Mouse (Mus musculus) left cerebral cortex, adult 11 months (tissue): Measurements from ENCODE around the gene Grxcr1.

Experiments used
- DNase-seq: peaks from one replicate; pipeline ENCODE4 v3.0.0; 2022; ENCODE audit warnings: low spot score

Gene Grxcr1

DNA sequence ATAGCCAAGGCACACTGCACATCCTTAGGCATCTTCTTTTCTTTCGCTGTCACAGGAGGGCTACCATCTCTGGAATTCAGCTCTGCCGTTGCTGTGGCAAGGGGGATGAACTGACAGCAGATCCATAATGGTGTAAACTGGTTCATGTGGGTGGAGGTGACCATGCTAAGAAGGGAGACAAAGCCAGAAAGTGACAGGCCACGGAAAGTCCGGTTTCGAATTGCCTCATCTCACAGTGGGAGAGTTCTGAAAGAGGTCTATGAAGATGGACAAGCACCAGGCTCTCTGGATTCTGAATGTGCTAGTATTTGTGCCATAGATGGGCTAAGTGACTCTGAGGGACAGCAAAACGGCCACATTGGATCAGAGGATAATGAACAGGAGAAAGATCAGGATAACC lies at the start of gene Grxcr1:
TSS of gene Grxcr1 (plus strand) at position 92 of the 400 bp plus-strand sequence.
- no peak for DNase-seq

- no peak for DNase-seq
Measured at GRCm38 (mm10) chr5:67981946-67982526, 49.6 kb upstream of the Grxcr1 start.

DNA sequence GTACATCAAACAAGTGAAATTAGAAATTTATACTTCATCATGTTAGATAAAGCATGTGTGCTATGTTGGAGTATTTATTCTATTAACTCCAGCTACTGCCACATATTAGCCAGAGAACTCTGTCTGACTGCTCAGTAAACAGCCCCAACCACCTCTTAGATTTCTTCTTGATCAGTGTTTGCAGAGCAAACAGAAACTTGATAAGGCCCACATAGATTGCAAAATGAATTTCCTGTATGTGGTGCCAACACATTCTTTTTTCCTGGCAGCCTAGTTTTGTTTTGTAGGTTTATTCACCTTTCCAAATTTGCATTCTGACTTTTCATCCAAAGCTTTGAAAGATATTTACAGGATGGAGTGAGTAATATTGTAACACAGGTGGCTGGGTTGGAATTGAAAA lies 41.2 kb upstream of the Grxcr1 start:
- DNase-seq, result no peak

GRCm38 (mm10) chr5:68002611-68003010 lies 29.0 kb upstream of the Grxcr1 start:
- DNase-seq, result no peak

DNA sequence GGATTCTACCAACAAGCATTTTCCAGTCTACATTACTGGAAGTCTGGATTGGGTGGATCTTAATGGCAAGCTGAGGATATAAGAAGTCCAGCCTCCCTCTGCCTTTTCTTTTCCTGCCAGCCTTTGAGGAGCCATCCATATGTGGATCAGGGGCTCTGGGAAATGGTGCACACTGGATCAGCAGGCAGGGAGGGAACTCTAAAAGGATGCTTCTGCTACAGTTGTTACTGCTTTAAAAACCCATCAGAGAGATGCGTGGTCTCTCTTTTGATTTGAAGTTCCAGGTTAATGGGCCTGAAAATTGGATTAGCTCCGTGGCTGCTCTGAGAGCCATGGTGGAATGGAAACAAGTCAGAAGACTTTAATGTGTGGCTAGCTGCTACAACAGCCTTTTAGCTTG lies 27.7 kb upstream of the Grxcr1 start:
- no peak for DNase-seq

GRCm38 (mm10) chr5:68004419-68004818 lies 27.2 kb upstream of the Grxcr1 start:
- no peak for DNase-seq

GRCm38 (mm10) chr5:68007074-68007473 lies 24.6 kb upstream of the Grxcr1 start:
- DNase-seq, result no peak

DNA sequence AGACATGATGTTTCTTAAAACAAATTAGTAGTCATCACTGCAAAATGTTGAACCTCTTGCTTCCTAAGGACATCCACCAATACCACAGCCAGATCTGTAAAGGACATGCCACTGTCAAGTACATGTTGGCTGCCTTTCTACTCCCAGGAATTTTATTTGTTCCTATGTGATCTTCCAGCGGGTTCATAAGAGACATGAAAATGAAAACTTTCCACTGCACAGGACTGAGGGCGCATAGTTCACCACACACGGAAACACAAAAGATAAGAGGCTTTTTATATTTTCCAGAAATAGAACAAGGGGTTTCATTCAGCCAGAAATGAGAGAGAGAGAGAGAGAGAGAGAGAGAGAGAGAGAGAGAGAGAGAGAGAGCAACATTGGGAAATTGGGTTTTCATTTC lies 20.1 kb upstream of the Grxcr1 start:
- no peak for DNase-seq

DNA sequence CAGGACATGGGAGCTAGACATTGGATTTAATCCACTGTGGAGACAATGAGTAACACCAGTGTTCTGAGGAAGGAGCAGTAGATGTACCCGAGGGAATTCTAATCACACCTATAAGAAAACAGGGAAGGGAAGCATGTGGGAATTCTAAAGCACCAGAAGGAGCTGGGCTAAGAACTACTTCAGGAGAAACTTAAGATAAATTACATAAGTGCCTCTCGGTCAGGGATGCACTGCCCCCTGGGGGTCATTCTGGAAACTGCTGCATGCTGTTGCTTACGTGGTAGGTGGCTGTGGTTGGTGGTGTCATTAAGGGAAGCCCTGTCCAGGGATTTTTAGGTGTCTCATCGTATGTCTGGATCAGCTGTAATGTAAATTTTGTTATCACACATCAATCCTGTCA lies 19.0 kb upstream of the Grxcr1 start:
- DNase-seq, result peak; percentile 83

- DNase-seq, result no peak
Measured at GRCm38 (mm10) chr5:68020870-68021269, 10.8 kb upstream of the Grxcr1 start.

- no peak for DNase-seq
Measured at GRCm38 (mm10) chr5:68026658-68027422, 4.8 kb upstream of the Grxcr1 start.

- no peak for DNase-seq
Measured at GRCm38 (mm10) chr5:68027474-68027873, 4.2 kb upstream of the Grxcr1 start.

GRCm38 (mm10) chr5:68033345-68033744 lies 1.7 kb downstream of the Grxcr1 start:
- no peak for DNase-seq

- DNase-seq, result no peak
Measured at GRCm38 (mm10) chr5:68039077-68039476, 7.4 kb downstream of the Grxcr1 start.

DNA sequence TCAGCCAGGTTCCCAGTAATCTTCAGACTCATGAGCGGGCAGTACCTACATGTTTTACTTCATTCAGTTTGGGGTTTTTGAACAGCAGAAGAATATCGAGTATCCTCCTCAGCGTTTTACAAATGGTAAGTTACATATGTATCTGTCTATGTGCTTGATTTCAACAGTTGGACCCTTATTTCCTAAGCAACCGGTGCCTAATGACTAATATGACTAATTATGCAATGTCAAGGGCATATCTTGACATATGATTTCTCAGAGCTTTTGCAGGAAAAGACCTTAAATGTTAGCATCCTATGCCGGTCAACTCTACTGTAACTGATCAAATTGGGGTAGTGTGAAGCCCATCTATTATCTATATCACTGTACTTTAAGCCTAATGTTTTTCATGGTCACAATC lies 11.7 kb downstream of the Grxcr1 start:
- DNase-seq, result no peak

DNA sequence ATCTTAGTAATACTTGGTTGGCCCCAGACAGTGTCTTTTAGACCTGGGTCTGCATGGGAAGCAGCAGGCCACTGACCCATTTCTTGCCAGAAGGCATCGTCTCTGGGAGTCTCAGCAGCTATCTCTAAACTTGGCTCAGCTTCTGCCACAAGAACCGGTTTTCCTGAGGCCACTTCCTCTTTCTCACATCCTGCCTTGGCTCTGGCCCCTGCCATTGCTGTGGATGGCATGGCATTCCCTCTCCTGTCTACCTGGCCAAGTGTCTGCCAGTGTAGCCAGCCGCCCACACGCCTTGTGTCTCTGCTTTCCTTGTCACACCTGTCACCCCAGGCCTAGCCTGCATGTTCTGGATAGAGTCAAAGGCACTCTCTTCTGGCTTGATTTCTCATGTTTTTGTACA lies 17.1 kb downstream of the Grxcr1 start:
- no peak for DNase-seq

DNA sequence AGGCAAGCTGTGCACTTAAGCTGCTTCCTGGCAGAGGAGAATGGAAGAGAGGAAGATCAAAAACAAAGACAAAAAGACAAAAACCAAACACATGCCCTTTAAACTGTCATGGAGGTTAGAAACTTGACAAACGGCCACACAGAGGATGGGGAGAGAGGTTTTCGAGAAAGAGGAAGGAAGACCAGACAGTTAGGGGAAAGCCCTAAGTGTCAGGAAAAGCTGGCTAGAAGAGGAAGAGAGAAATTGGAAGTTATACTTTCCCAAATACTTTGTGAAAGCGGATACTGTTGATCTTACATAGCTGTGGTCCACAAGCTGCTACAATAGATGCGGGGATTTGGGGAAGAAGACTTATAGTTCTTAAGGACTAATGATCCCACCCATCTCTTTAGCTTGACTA lies 17.9 kb downstream of the Grxcr1 start:
- no peak for DNase-seq

- no peak for DNase-seq
Measured at GRCm38 (mm10) chr5:68051101-68051500, 19.5 kb downstream of the Grxcr1 start.

DNA sequence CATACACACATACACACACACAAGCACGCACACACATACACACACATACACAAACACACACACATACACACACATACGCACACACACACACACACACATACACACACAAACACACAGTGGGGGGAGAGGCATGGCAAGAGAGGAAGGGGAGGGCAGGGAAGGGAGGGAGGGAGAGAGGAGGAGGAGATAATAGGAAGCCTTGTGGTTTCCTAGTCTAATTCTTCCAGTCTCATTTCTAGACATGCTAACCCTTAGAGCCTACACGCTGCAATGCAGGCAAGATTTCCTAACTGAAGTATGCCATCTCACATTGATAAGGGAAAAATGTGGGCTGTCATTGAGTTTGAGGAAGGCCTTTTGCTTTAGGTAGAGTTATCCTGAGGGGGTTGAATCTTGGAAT lies 25.9 kb downstream of the Grxcr1 start:
- DNase-seq, result no peak

DNA sequence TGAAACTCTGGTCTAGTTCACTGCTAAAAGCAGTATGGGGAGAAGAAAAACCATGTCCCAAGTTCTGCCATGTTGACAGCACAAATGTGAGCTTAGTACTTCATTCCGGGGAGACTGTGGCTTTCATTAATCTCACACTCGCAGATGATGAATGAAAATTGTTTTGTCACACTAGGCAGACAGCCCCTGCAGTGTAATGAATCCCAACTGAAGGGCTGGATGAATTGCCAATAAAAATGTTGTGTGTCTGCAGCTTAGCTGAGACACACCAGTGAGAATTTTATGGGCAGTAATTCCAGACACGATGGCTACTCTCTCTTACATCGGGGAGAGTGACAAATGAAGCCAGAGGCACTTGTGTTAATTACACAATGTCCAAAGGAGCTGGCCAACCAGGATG lies 37.1 kb downstream of the Grxcr1 start:
- no peak for DNase-seq

DNA sequence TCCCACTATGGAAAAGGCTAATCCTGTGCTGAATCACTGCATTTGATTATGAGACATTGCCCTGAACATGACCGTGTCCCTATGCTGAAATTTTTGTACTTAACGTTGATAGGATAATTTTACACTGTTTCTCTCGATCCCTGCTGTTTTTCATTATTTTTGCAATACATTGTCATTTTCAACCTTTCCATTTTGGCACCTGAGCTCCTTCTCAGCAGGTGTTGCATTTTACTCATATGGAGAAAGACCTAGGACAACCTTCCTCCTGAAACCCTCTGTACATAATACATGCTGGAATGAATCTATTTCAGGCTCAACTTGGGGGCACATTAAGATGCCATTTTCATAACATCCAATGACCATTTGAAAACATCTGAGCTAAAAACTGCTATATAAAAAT lies 38.7 kb downstream of the Grxcr1 start:
- no peak for DNase-seq

GRCm38 (mm10) chr5:68071857-68072256 lies 40.2 kb downstream of the Grxcr1 start:
- DNase-seq, result no peak

DNA sequence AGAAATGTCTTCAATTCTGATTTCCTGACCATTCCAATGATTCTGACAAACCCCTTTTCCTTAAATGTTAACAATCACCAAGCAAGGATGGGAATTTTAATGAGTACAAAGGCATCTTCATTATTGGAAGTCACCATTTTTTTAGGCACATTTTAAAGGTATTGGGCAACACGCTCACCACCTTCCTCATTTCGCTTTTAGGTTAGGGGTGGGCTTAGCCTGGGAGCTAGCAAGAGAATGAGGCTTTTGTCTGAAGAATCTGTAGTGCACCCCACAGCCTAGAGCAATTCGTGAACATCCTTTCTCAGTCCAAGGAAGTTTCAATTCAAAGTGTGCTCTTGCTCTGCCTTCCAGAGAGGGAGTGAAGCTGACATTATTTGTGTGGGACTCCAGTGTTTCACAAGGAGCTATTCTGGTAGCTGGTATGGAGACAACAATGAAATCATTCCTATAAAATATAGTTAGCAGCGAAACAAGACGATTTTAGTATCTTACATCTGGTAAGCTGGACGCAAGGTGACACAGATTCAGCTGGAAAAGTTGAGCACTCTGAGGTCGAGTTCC lies 55.0 kb downstream of the Grxcr1 start:
- DNase-seq, result no peak

GRCm38 (mm10) chr5:68087174-68087573 lies 55.5 kb downstream of the Grxcr1 start:
- no peak for DNase-seq
